Mouse (Mus musculus) limb, embryonic 10.5 days (tissue): ENCODE data around the gene Hist1h4f. TPM values are rescaled to one million over a fixed set of nuclear protein-coding genes. Genes with fewer than 3 reads are reported as not detected.
"Not testable (repeated sequence)": the region's sequence is repeated elsewhere in the genome, so short reads cannot be mapped to it uniquely, and the experiment has no call there.

Experiments
- DNase-seq: peaks from one replicate; pipeline ENCODE4 v3.0.0-alpha.2; 2017; ENCODE audit warnings: low spot score
- H3K27ac ChIP-seq: fragments of 300-500 bp; sonication (generic); 2 replicates; pipeline ENCODE4 v1.5.1; 2016; ENCODE audit warnings: mild to moderate bottlenecking
- H3K27me3 ChIP-seq: fragments of 300-500 bp; sonication (generic); 2 replicates; pipeline ENCODE4 v1.6.1; 2016; ENCODE audit warnings: low read depth, mild to moderate bottlenecking; ENCODE audit not compliant: poor library complexity, severe bottlenecking
- H3K36me3 ChIP-seq: fragments of 300-500 bp; sonication (generic); 2 replicates; pipeline ENCODE4 v1.6.1; 2016; ENCODE audit warnings: mild to moderate bottlenecking, moderate library complexity
- H3K4me1 ChIP-seq: fragments of 300-500 bp; sonication (generic); 2 replicates; pipeline ENCODE4 v1.6.1; 2016
- H3K4me3 ChIP-seq: fragments of 300-500 bp; sonication (generic); 2 replicates; pipeline ENCODE4 v1.5.1; 2016; ENCODE audit warnings: mild to moderate bottlenecking, moderate library complexity
- H3K9me3 ChIP-seq: fragments of 300-500 bp; sonication (generic); replicated peaks from 2 replicates; pipeline ENCODE4 v1.6.1; 2016; ENCODE audit warnings: mild to moderate bottlenecking
- WGBS: fragments of 180-500 bp; shearing (Covaris S2); methylation state at CpG from one replicate; pipeline ENCODE4 v1.1.7; 2016; 5-methylcytosine and 5-hydroxymethylcytosine counted together
- polyA plus RNA-seq: library from polyadenylated mRNA; unstranded; fragments of >200 nt; fragmentation: Nextera tagmentation; extraction: Ambion mirVana; gene quantifications from 2 replicates; pipeline ENCODE4 v1.2.1, GENCODE M21; 2016

The Hist1h4f gene
- polyA plus RNA-seq, 1 experiment from 2014 or later: 1.3 TPM

DNA sequence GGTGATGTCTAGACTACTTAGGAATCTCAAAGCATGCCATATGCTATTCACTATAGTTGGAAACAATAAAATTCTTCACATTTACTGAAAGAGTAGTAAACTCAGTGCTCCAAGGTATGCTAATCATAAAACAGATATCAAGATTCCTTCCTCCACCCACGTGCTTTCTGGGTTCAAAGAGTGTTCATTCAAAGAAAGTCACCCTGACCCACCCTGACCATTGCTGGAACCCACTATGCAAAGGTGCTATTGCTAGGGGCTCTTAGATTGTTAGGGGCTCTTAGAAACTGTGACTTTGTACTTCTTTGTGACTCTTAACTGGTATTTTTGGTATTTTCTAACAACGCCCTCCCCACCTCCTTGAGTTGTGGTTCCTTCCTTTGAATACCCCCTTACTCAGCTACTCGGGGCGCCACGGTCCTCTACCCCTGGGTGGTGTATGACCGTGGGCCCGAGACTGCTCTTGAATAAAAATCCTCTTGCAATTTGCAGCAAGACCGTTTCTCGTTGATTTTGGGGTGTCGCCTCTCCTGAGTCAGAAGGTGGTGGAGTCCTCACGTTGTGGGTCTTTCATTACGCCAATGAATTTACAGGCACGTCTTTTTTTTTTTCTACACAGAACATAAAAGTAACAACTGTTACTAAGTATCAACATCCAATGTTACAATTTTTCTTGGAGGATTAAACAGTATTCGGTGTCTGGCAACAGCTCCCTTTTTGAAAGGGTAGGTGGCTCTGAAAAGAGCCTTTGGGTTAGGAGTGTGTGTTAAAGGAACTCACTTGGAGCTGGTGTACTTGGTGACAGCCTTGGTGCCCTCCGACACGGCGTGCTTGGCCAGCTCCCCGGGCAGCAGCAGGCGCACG, 21.8 kb upstream of the Hist1h4f start:
- not testable (repeated sequence) for H3K9me3 ChIP-seq, H3K27me3 ChIP-seq, DNase-seq, H3K36me3 ChIP-seq
- Histone ChIP-seq H3K27ac (peak overlapping the region; percentile 89), H3K4me3 (peak overlapping the region; percentile 54), H3K4me1 (peaks cover 26% of the 10 kb centered on the region)
- WGBS: 15% methylated on average over 20 of the region's 20 CpGs

DNA sequence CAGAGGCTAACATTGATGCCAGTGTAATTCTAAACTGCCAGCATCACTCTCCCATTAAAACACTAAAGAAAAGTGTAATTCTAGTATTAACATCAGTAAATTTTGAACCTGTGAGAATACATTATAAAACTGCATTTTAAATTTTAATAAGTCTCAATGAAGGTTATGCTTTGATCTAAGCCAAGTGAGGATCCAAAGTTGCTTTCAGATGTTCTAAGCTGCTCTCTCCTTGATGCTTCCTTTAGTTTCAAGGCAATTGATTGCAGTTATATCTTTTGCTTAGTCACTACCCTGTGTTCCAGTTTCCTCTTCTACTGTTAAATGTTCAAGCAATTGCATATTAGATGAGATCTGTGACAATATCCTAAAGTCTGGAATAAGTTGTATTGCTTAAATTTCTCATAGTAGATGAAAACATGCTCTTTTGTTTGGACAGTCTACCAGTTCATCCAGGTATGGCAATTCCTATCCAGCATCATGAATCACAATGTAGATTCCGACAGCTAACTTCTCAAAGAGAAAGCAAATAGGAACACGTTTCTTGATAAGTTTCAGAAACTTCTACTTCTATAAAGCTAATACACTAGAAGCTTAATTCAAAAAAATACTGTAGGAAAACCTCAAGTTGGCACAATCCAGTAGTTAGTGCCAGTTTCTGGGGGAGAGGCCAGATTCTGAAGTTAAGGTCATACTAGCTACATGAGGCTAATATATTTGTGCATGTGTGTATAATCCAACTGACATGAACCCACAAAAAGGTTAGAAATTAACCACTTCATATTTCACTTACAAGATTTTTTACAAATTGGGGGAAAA, 21.0 kb upstream of the Hist1h4f start:
- Histone ChIP-seq H3K36me3 (no peaks in the 10 kb centered on the region), H3K4me1 (peaks cover 26% of the 10 kb centered on the region), H3K4me3 (peak overlapping the region; percentile 54), H3K27me3 (no peaks in the 10 kb centered on the region), H3K27ac (peak overlapping the region; percentile 89), H3K9me3 (no peaks in the 10 kb centered on the region)
- 47% methylated on average over 2 of the region's 2 CpGs for WGBS
- no peak for DNase-seq

DNA sequence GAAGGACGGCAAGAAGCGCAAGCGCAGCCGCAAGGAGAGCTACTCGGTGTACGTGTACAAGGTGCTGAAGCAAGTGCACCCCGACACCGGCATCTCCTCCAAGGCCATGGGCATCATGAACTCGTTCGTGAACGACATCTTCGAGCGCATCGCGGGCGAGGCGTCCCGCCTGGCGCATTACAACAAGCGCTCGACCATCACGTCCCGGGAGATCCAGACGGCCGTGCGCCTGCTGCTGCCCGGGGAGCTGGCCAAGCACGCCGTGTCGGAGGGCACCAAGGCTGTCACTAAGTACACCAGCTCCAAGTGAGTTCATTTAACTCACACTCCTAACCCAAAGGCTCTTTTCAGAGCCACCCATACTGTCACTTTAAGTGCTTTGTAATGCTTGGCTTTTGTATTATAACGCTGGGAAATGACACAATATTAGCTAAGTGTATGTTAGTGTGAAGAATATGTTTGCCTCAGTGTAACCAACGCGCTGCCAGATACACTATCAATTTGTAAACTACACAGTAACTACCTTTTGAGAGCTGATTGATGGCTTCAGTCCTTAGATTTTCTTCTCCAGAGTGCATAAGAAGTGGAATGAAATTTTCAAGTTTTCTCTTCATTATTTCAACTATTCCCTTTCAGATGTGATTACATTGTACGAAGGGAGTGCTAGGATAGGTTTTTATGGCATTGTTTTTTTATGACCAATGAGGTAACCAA, 20.2 kb upstream of the Hist1h4f start:
- not testable (repeated sequence) for DNase-seq, H3K9me3 ChIP-seq, H3K36me3 ChIP-seq, H3K27me3 ChIP-seq
- H3K4me3 ChIP-seq: peak overlapping the region; percentile 54
- peak overlapping the region; percentile 90 for H3K27ac ChIP-seq
- under 1% methylated on average over 16 of the region's 34 CpGs for WGBS
- H3K4me1 ChIP-seq: peaks cover 18% of the 10 kb centered on the region

DNA sequence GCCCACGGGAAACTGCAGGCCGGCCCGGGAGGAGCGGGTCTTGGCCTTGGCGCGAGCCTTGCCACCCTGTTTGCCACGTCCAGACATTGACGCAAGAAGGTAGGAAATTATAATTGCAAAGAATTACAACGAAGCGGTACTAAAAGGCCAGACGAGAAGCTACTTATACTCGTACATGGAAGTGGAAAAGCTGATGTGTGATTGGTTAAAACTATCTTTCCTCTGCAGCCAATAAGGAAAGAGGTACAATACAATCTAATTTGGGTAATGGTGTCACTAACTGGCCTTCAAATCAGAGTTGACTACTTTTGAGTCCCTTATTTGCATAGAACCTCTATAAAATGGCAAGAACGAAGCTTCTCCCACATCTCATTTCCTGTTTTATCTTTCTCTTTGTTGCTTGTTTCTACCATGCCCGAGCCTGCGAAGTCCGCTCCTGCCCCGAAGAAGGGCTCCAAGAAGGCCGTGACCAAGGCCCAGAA, 19.6 kb upstream of the Hist1h4f start, which contains the start of the genes Hist1h2ae and Hist1h2bg:
Gene Hist1h2ae (minus strand): TSS at position 199 of the 482 bp plus-strand sequence.
Gene Hist1h2bg (plus strand): TSS at position 375 of the 482 bp plus-strand sequence.
- Histone ChIP-seq H3K27ac (peak within 1 kb of the TSS; percentile 90), H3K4me3 (peak within 1 kb of the TSS; percentile 54), H3K9me3 (no peaks in the 10 kb centered on the region), H3K36me3 (no peaks in the 10 kb centered on the region), H3K4me1 (peaks cover 14% of the 10 kb centered on the region), H3K27me3 (no peaks in the 10 kb centered on the region)
- WGBS: 0% methylated on average over 18 of the region's 18 CpGs
- peak; percentile 75 for DNase-seq

DNA sequence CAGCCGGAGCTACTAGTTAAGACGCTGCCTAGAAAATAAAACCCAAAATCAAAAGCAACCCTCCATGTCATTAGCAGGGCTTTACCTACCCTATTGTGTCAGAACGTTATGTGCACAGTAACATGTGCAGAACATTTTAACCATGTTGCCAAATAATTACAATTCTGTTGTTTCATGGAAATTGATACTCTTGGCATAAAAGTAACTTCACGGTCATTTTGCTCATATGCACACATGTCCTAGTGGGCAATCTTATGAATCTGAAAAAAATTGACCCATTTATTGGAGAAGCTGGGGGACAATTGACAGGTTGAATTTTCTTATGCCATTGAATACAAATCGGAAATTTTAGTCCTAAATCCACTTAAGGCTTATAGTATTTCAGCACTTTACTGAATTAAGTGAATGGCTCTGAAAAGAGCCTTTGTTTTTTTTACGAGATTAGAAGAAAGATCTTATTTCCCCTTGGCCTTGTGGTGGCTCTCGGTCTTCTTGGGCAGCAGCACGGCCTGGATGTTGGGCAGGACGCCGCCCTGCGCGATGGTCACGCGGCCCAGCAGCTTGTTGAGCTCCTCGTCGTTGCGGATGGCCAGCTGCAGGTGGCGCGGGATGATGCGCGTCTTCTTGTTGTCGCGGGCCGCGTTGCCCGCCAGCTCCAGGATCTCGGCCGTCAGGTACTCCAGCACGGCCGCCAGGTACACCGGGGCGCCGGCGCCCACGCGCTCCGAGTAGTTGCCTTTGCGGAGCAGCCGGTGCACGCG, 19.0 kb upstream of the Hist1h4f start:
- not testable (repeated sequence) for DNase-seq, H3K27me3 ChIP-seq, H3K36me3 ChIP-seq, H3K9me3 ChIP-seq
- Histone ChIP-seq H3K27ac (peak overlapping the region; percentile 90), H3K4me3 (peak overlapping the region; percentile 54), H3K4me1 (peaks cover 14% of the 10 kb centered on the region)
- 1% methylated on average over 28 of the region's 41 CpGs for WGBS

DNA sequence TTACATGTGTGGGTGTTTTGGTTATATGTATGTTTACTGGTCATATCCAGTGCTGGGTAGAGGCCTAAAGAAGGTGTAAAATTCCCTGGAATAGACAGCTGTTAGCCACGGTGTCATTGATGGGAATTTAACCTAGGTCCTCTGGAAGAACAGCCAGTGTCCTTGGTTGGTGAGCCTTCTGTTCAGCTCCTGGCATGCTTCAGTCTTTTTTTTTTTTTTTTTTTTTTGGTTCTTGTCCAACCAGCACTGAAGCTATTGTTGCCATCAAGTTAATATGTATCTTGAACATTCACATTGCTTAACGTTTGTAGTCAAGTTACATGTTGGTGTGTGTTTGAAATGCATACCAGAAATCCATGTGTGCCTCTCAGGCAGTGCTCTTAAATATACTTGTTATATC, 13.0 kb upstream of the Hist1h4f start:
- WGBS: 88% methylated on average over 2 of the region's 2 CpGs
- peak overlapping the region; percentile 98 for H3K27ac ChIP-seq

DNA sequence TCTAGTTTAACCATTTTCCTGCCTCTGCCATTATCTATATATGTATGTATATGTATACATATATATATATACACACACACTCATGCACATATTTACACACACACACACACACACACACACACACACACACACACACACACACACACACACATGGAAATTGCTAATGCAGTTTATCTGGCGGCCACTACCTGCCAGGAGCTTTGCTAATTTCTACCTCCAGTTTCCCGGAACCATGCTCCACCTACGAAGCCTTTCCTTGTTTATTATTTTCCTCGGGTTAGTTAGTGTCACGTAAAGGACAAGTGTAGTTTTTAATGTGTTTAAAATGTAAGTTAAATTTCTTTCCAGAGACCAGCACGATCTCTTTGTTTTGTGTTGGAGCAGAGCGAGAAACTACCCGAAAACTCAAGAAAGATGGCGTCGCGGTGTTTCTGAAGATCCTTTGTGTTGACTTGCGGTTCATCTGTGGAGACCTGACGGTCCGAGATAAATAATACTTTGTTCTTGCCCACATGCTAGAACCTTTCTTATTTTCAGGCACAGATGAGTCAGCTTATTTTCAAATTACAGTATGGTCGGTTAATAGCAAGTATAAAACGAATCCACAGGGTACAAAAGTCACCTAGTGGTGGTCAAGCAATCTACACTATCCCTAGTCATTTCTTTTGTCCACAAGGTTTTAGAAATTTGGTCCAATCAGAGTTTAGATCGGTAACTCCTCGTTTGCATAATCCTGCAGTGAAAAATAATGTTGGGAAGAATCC, 11.4 kb upstream of the Hist1h4f start:
- Histone ChIP-seq H3K27me3 (no peaks in the 10 kb centered on the region), H3K4me3 (peak overlapping the region; percentile 50), H3K36me3 (no peaks in the 10 kb centered on the region), H3K4me1 (peaks cover 3% of the 10 kb centered on the region; the same call in 1 of the 2 replicates), H3K27ac (peak overlapping the region; percentile 98), H3K9me3 (no peaks in the 10 kb centered on the region)
- 4% methylated on average over 18 of the region's 18 CpGs for WGBS
- no peak for DNase-seq

More for the DNA sequence above, 13.0 kb upstream of the Hist1h4f start:
- H3K4me3 ChIP-seq: no peak overlapping the region
- H3K27me3 ChIP-seq: no peaks in the 10 kb centered on the region
- no peaks in the 10 kb centered on the region for H3K36me3 ChIP-seq
- H3K9me3 ChIP-seq: no peaks in the 10 kb centered on the region
- H3K4me1 ChIP-seq: peaks cover 3% of the 10 kb centered on the region; the same call in 1 of the 2 replicates
- no peak for DNase-seq

DNA sequence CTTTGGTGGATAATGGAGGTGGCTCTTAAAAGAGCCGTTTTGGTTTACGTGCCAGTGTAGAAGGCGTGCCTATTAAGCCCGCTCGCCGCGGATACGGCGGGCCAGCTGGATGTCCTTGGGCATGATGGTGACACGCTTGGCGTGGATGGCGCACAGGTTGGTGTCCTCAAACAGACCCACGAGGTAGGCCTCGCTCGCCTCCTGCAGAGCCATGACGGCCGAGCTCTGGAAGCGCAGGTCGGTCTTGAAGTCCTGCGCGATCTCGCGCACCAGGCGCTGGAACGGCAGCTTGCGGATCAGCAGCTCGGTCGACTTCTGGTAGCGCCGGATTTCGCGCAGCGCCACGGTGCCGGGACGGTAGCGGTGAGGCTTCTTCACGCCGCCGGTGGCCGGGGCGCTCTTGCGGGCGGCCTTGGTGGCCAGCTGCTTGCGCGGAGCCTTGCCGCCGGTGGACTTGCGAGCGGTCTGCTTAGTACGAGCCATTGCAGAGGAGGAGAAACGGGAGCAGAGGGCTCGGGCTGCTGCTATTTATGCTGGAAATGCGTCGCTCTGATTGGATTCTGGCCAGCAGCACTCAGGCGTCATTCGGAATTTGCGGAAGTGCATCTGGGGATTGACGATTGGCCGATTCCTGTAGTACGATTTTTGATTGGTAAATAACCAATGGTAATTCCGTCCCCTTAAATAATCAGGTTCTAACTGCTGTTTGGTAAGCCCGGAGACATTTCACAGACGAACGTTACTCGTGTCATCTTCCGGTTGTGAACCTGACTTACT, 10.6 kb upstream of the Hist1h4f start, which contains the start of gene Hist1h3e:
Gene Hist1h3e (minus strand): TSS at position 487 of the 777 bp plus-strand sequence.
- H3K4me3 ChIP-seq: peak within 1 kb of the TSS; percentile 50
- H3K36me3 ChIP-seq, H3K9me3 ChIP-seq, H3K4me1 ChIP-seq, H3K27me3 ChIP-seq: not testable (repeated sequence)
- WGBS: under 1% methylated on average over 63 of the region's 67 CpGs
- DNase-seq: peak; percentile 90
- H3K27ac ChIP-seq: peak within 1 kb of the TSS; percentile 98

DNA sequence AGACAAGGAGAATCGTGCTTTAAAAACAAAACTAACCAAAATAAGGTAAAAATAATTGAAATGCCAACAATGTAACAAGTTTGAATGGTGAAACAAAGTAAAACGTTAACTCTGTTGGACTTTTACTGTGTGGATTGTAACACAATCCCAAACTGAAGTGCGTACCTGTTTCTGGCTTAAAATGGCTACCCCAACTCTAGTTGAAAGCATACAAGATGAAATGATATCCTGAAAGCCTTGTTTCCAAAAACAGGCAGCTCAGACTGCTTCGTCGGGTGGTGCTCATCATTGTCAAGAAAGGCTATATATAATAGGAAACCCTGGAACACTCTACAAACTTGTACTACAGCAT, 10.1 kb upstream of the Hist1h4f start:
- 0% methylated on average over 2 of the region's 5 CpGs for WGBS
- not testable (repeated sequence) for H3K27me3 ChIP-seq, H3K9me3 ChIP-seq, H3K4me1 ChIP-seq, DNase-seq, H3K36me3 ChIP-seq
- Histone ChIP-seq H3K4me3 (peak overlapping the region; percentile 50), H3K27ac (peak overlapping the region; percentile 98)

DNA sequence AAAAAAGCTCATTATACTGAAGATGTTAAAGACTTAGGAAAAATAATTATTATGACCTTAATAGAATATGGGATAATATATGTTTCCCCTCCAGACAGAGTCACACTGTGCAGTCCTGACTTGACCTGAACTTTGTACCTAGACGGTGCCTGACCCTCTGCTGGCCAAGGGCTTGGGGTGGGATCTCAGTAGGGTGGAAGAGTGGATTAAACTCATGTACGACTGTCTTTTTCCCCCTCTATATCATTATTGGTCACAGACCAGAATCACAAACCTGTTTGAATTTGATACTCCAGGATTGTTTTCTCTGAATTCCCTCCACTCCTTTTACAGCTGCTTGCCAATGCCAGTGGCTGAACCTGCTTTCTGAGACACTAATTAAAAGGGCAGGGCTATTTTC, 9.3 kb upstream of the Hist1h4f start:
- not testable (repeated sequence) for H3K36me3 ChIP-seq, H3K4me1 ChIP-seq, DNase-seq, H3K27me3 ChIP-seq, H3K9me3 ChIP-seq, H3K4me3 ChIP-seq
- H3K27ac ChIP-seq: peak overlapping the region; percentile 46; the same call in 1 of the 2 replicates
- WGBS: 32% methylated on average over 2 of the region's 2 CpGs

DNA sequence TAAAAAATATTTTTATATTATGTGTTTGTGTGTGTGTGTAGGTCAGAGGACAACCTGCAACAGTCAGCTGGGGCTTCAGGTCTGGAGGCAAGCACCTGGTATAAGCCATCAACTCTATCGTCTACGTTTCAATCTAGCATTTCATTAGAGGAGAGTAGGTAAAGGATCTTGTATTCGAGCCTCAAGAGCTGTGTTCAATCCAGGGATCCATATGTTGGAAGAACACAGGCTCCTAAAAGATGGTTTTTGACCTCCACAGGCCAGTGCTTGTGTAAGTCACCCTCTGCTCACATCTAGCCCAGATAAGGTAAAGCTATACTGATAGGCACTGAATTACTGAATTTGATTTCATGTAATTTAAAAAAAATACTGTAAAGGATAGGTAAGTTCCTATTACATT, 5.5 kb upstream of the Hist1h4f start:
- DNase-seq: no peak
- peaks cover 14% of the 10 kb centered on the region for H3K4me1 ChIP-seq
- peak overlapping the region; percentile 69; the same call in 1 of the 2 replicates for H3K4me3 ChIP-seq
- H3K9me3 ChIP-seq: no peaks in the 10 kb centered on the region
- peak overlapping the region; percentile 97 for H3K27ac ChIP-seq
- 69% methylated on average over 3 of the region's 3 CpGs for WGBS
- H3K27me3 ChIP-seq: no peaks in the 10 kb centered on the region
- H3K36me3 ChIP-seq: no peaks in the 10 kb centered on the region
